In the genomic region with DNA sequence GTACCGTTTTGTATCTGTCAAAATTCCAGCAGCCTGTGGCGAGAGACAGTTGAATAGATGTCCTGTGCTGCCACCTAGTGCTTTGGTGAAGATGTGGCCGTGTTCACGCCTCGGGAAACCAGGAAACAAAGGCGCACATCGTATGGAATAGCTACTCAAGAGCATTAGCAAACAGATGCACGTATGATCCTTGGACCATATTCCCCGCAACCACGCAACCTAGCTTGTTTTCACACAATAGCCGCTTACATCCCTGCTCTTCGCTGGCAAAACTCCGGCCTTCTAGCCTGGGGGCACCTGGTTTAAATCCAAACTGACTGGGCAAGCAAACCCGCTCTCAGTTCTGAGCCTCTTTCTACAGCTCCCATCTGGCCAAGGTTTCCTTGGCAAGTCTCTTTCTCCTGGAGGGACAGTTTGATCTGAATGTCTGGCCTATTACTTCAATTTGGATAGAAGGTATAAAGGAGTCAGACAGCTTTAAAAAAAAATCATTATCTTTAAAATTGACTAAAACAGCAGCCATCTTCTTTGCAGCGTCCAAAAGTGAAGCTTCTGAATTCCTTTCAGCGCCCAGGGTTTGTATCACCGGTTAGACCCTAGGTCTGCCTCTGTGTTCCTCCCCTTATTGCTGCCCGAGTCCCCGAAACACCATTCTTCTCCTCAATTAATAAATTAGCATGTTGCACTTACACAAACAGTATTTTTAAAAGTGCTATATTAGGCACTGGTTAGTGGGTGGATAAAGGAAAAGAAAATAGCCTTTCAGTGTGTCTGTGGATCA, we compare ENCODE assay signal across 8 mouse cellular contexts.
DNase-seq lines count a peak whose midpoint lies in the region; ATAC-seq and TF ChIP-seq lines count a peak whose summit lies in the region.

No protein-coding gene starts in this region.

- peak; percentile 74 for TF ChIP-seq CTCF in gastrocnemius, adult 2 months (IDR thresholded peaks at IDR 0.05)
- TF ChIP-seq CTCF in cortical plate, adult 2 months (IDR thresholded peaks at IDR 0.05; ENCODE audit: extremely low read depth, insufficient read depth, low read length): peak; percentile 94

- H3K9me3 ChIP-seq in limb, embryonic 11.5 days (ENCODE audit: control insufficient read depth, low read length): no peaks in the 10 kb centered on the region

- intact Hi-C loops in gastrocnemius, adult 2 months (cut with DNase I): loop anchor here (2.0 to 10.0 kb wide), 2 partner anchors 241 to 629 kb away; no protein-coding TSS in a partner anchor

- ATAC-seq in granulocyte monocyte progenitor cell, adult 5-6 weeks (replicated peaks; ENCODE audit: poor library complexity, severe bottlenecking): peak; percentile 48; the same call in 1 of the 2 replicates
- ATAC-seq in limb, embryonic 11.5 days (ENCODE audit: insufficient number of reproducible peaks, low FRiP score, low TSS enrichment, low read depth): peak; percentile 79; the same call in 1 of the 2 replicates

- H3K27me3 ChIP-seq in limb, embryonic 11.5 days (ENCODE audit: control insufficient read depth, insufficient read depth, low read length): peaks cover 2% of the 10 kb centered on the region; the same call in 1 of the 2 replicates
- no peaks in the 10 kb centered on the region for H3K27me3 ChIP-seq in myocyte (ENCODE audit: control insufficient read depth, insufficient read depth, insufficient read length)

- TF ChIP-seq POLR2A in cortical plate, adult 2 months (IDR thresholded peaks at IDR 0.05; ENCODE audit: extremely low read depth, insufficient read depth, low read length): no peak
- TF ChIP-seq POLR2A in myocyte (IDR thresholded peaks at IDR 0.05; ENCODE audit: insufficient read length, low read depth): no peak

- 28% methylated on average over 19 of the region's 19 CpGs for WGBS in limb, embryonic 11.5 days

- peak; percentile 31 for DNase-seq in gastrocnemius, adult 2 months
- no peak for DNase-seq in gastrocnemius, adult 8-10 months (ENCODE audit: low spot score in 2 of 2)
- DNase-seq in kidney, adult 8-10 months: peak; percentile 23 to 59
- peak; percentile 81 for DNase-seq in limb, embryonic 11.5 days (ENCODE audit: low spot score)
- DNase-seq in urinary bladder, postnatal 36 days (ENCODE audit: low spot score in 2 of 2): peak; percentile 11 to 26

- no peaks in the 10 kb centered on the region for H3K36me3 ChIP-seq in limb, embryonic 11.5 days (ENCODE audit: control insufficient read depth, insufficient read depth, low read length)
- no peaks in the 10 kb centered on the region for H3K36me3 ChIP-seq in myocyte (ENCODE audit: control insufficient read depth, insufficient read depth)

- H3K9ac ChIP-seq in limb, embryonic 11.5 days (ENCODE audit: low read length): peak overlapping the region; percentile 57

- H3K4me3 ChIP-seq in gastrocnemius, adult 2 months: peak overlapping the region; percentile 45
- H3K4me3 ChIP-seq in cortical plate, adult 2 months (ENCODE audit: insufficient read depth, low read length): peak overlapping the region; percentile 4; the same call in 1 of the 2 replicates
- H3K4me3 ChIP-seq in limb, embryonic 11.5 days (ENCODE audit: low read depth, low read length): no peak overlapping the region; the same call in 1 of the 2 replicates
- no peak overlapping the region for H3K4me3 ChIP-seq in myocyte

- no peak overlapping the region for H3ac ChIP-seq in myocyte (ENCODE audit: control insufficient read depth, insufficient read length)

- H3K27ac ChIP-seq in gastrocnemius, adult 2 months: no peak overlapping the region
- H3K27ac ChIP-seq in cortical plate, adult 2 months (ENCODE audit: insufficient read depth, low read length): no peak overlapping the region
- no peak overlapping the region for H3K27ac ChIP-seq in limb, embryonic 11.5 days (replicated peaks; ENCODE audit: low read depth, low read length)

- H3K4me2 ChIP-seq in limb, embryonic 11.5 days (ENCODE audit: low read depth, severe bottlenecking): peak overlapping the region; percentile 53
- peak overlapping the region; percentile 59 for H3K4me2 ChIP-seq in myocyte (ENCODE audit: low read depth)

- H3K4me1 ChIP-seq in cortical plate, adult 2 months (ENCODE audit: control insufficient read depth, insufficient read depth, low read length): 0 out of 2 replicates have a peak, but pooled peaks cover 1% of the 10 kb centered on the region
- H3K4me1 ChIP-seq in limb, embryonic 11.5 days (ENCODE audit: control insufficient read depth, insufficient read depth, low read length): no peaks in the 10 kb centered on the region

- H3K79me2 ChIP-seq in myocyte (ENCODE audit: control insufficient read depth, insufficient read depth): no peaks in the 10 kb centered on the region

TF ChIP-seq in myocyte, 11 proteins besides CTCF, POLR2A, EP300 and RAD21:
- no peak for TF ChIP-seq CEBPB (IDR thresholded peaks at IDR 0.05; ENCODE audit: insufficient read depth, poor library complexity, severe bottlenecking)
- TF ChIP-seq REST (IDR thresholded peaks at IDR 0.05; ENCODE audit: insufficient read depth, insufficient read length): no peak
- TF ChIP-seq USF1 (IDR thresholded peaks at IDR 0.05; ENCODE audit: low read depth): no peak
- no peak for TF ChIP-seq TCF3 (IDR thresholded peaks at IDR 0.05; ENCODE audit: insufficient read length, low read depth)
- no peak for TF ChIP-seq MAX (IDR thresholded peaks at IDR 0.05; ENCODE audit: low read depth)
- no peak for TF ChIP-seq TCF12 (IDR thresholded peaks at IDR 0.05; ENCODE audit: insufficient read depth, poor library complexity, severe bottlenecking)
- no peak for TF ChIP-seq E2F4 (IDR thresholded peaks at IDR 0.05; ENCODE audit: insufficient read depth)
- no peak for TF ChIP-seq MYOD1 (IDR thresholded peaks at IDR 0.05; ENCODE audit: control insufficient read depth in 1 of 3, insufficient read length in 2 of 3, low read depth in 2 of 3)
- TF ChIP-seq MYOG (IDR thresholded peaks at IDR 0.05; ENCODE audit: control insufficient read depth in 1 of 3, insufficient read depth in 1 of 3, insufficient read length in 2 of 3, low read depth in 2 of 3): no peak
- TF ChIP-seq SRF (IDR thresholded peaks at IDR 0.05; ENCODE audit: control insufficient read depth, insufficient read length, low read depth): no peak
- TF ChIP-seq POLR2AphosphoS2 (IDR thresholded peaks at IDR 0.05; ENCODE audit: insufficient read length, low read depth): no peak

Comparison
In these comparisons a context has a peak if more than half of its experiments do, and no peak if none do; other contexts are left out.
1. DNase-seq: peak in gastrocnemius, adult 2 months (single experiment), kidney, adult 8-10 months (2 of 2), limb, embryonic 11.5 days (single experiment) and urinary bladder, postnatal 36 days (2 of 2); none in gastrocnemius, adult 8-10 months (0 of 2).
2. H3K4me3 ChIP-seq: peak in gastrocnemius, adult 2 months (single experiment) and cortical plate, adult 2 months (single experiment); none in limb, embryonic 11.5 days (single experiment) and myocyte (single experiment).